Mouse (Mus musculus): ENCODE measurements around the gene Erbb3. TPM values are rescaled to one million over a fixed set of nuclear protein-coding genes. Genes with fewer than 3 reads are reported as not detected.

Gene Erbb3
- polyA plus RNA-seq, 1 experiment from 2014 or later, result 21.4 TPM

- H3K27ac ChIP-seq (ENCODE audit: low read length), result no peak overlapping the region
- ATAC-seq (no peak), DNase-seq (ENCODE audit: low spot score) (no peak)
- no peaks in the 10 kb centered on the region for H3K4me1 ChIP-seq (ENCODE audit: insufficient read depth, low read depth, low read length)
- no peak for TF ChIP-seq CTCF (IDR thresholded peaks at IDR 0.05)
- no peak for TF ChIP-seq EP300 (IDR thresholded peaks at IDR 0.05)
- no peaks in the 10 kb centered on the region for H3K36me3 ChIP-seq (ENCODE audit: insufficient read depth, low read length)
- 33% methylated on average over 6 of the region's 6 CpGs for WGBS
- no peaks in the 10 kb centered on the region for H3K9me3 ChIP-seq (ENCODE audit: low read length)
- no peak overlapping the region for H3K9ac ChIP-seq (replicated peaks; ENCODE audit: low read depth)
- H3K27me3 ChIP-seq (replicated peaks; ENCODE audit: insufficient read depth, low read length), result no peaks in the 10 kb centered on the region
- H3K4me3 ChIP-seq (ENCODE audit: low read depth, low read length), result no peak overlapping the region
- no peak overlapping the region for H3K4me2 ChIP-seq (replicated peaks; ENCODE audit: low read depth, low read length)
Measured at GRCm38 (mm10) chr10:128613154-128613440, 23.6 kb upstream of the Erbb3 start.

GRCm38 (mm10) chr10:128612433-128613153, 23.1 kb upstream of the Erbb3 start:
- Histone ChIP-seq H3K27ac (ENCODE audit: low read length) (no peak overlapping the region), H3K9me3 (ENCODE audit: low read length) (no peaks in the 10 kb centered on the region), H3K27me3 (replicated peaks; ENCODE audit: insufficient read depth, low read length) (no peaks in the 10 kb centered on the region), H3K4me2 (replicated peaks; ENCODE audit: low read depth, low read length) (no peak overlapping the region), H3K9ac (replicated peaks; ENCODE audit: low read depth) (no peak overlapping the region), H3K4me1 (ENCODE audit: insufficient read depth, low read depth, low read length) (no peaks in the 10 kb centered on the region), H3K36me3 (ENCODE audit: insufficient read depth, low read length) (no peaks in the 10 kb centered on the region), H3K4me3 (ENCODE audit: low read depth, low read length) (no peak overlapping the region)
- 14% methylated on average over 16 of the region's 16 CpGs for WGBS
- TF ChIP-seq CTCF (IDR thresholded peaks at IDR 0.05), result peak; percentile 90
- TF ChIP-seq EP300 (IDR thresholded peaks at IDR 0.05), result no peak
- DNase-seq (ENCODE audit: low spot score) (peak; percentile 89), ATAC-seq (peak; percentile 72)

- DNase-seq (ENCODE audit: low spot score) (no peak), ATAC-seq (no peak)
- Histone ChIP-seq H3K4me1 (ENCODE audit: insufficient read depth, low read depth, low read length) (no peaks in the 10 kb centered on the region), H3K4me2 (replicated peaks; ENCODE audit: low read depth, low read length) (no peak overlapping the region), H3K9me3 (ENCODE audit: low read length) (no peaks in the 10 kb centered on the region), H3K9ac (replicated peaks; ENCODE audit: low read depth) (no peak overlapping the region), H3K4me3 (ENCODE audit: low read depth, low read length) (no peak overlapping the region), H3K27ac (ENCODE audit: low read length) (no peak overlapping the region), H3K27me3 (replicated peaks; ENCODE audit: insufficient read depth, low read length) (no peaks in the 10 kb centered on the region), H3K36me3 (ENCODE audit: insufficient read depth, low read length) (no peaks in the 10 kb centered on the region)
- TF ChIP-seq CTCF (IDR thresholded peaks at IDR 0.05) (no peak), EP300 (IDR thresholded peaks at IDR 0.05) (no peak)
- WGBS, result 21% methylated on average over 2 of the region's 2 CpGs
Measured at GRCm38 (mm10) chr10:128606483-128606882, 17.0 kb upstream of the Erbb3 start.

- Histone ChIP-seq H3K27me3 (replicated peaks; ENCODE audit: insufficient read depth, low read length) (no peaks in the 10 kb centered on the region), H3K36me3 (ENCODE audit: insufficient read depth, low read length) (no peaks in the 10 kb centered on the region), H3K4me1 (ENCODE audit: insufficient read depth, low read depth, low read length) (no peaks in the 10 kb centered on the region), H3K4me3 (ENCODE audit: low read depth, low read length) (no peak overlapping the region), H3K9me3 (ENCODE audit: low read length) (no peaks in the 10 kb centered on the region), H3K27ac (ENCODE audit: low read length) (no peak overlapping the region), H3K4me2 (replicated peaks; ENCODE audit: low read depth, low read length) (no peak overlapping the region), H3K9ac (replicated peaks; ENCODE audit: low read depth) (no peak overlapping the region)
- ATAC-seq, result no peak
- no peak for DNase-seq (ENCODE audit: low spot score)
- 67% methylated on average over 4 of the region's 4 CpGs for whole genome bisulfite sequencing
- TF ChIP-seq CTCF (IDR thresholded peaks at IDR 0.05) (no peak), EP300 (IDR thresholded peaks at IDR 0.05) (no peak)
Measured at GRCm38 (mm10) chr10:128602470-128603128, 13.1 kb upstream of the Erbb3 start.

- Histone ChIP-seq H3K36me3 (ENCODE audit: insufficient read depth, low read length) (no peaks in the 10 kb centered on the region), H3K4me1 (ENCODE audit: insufficient read depth, low read depth, low read length) (no peaks in the 10 kb centered on the region), H3K9ac (replicated peaks; ENCODE audit: low read depth) (no peak overlapping the region), H3K4me2 (replicated peaks; ENCODE audit: low read depth, low read length) (no peak overlapping the region), H3K27me3 (replicated peaks; ENCODE audit: insufficient read depth, low read length) (no peaks in the 10 kb centered on the region), H3K9me3 (ENCODE audit: low read length) (no peaks in the 10 kb centered on the region), H3K4me3 (ENCODE audit: low read depth, low read length) (no peak overlapping the region), H3K27ac (ENCODE audit: low read length) (no peak overlapping the region)
- TF ChIP-seq EP300 (IDR thresholded peaks at IDR 0.05) (no peak), CTCF (IDR thresholded peaks at IDR 0.05) (no peak)
- ATAC-seq, result no peak
- 75% methylated on average over 1 of the region's 1 CpGs for WGBS
- DNase-seq (ENCODE audit: low spot score), result no peak
Measured at GRCm38 (mm10) chr10:128601499-128601898, 12.0 kb upstream of the Erbb3 start.

GRCm38 (mm10) chr10:128598476-128598875, 9.0 kb upstream of the Erbb3 start:
- H3K9ac ChIP-seq (replicated peaks; ENCODE audit: low read depth), result no peak overlapping the region
- DNase-seq (ENCODE audit: low spot score), result no peak
- TF ChIP-seq CTCF (IDR thresholded peaks at IDR 0.05) (no peak), EP300 (IDR thresholded peaks at IDR 0.05) (no peak)

More at GRCm38 (mm10) chr10:128598476-128598875, 9.0 kb upstream of the Erbb3 start:
- 45% methylated on average over 2 of the region's 2 CpGs for WGBS
- H3K36me3 ChIP-seq (ENCODE audit: insufficient read depth, low read length), result no peaks in the 10 kb centered on the region
- no peaks in the 10 kb centered on the region for H3K27me3 ChIP-seq (replicated peaks; ENCODE audit: insufficient read depth, low read length)
- H3K4me2 ChIP-seq (replicated peaks; ENCODE audit: low read depth, low read length), result no peak overlapping the region
- no peak overlapping the region for H3K4me3 ChIP-seq (ENCODE audit: low read depth, low read length)
- H3K4me1 ChIP-seq (ENCODE audit: insufficient read depth, low read depth, low read length), result no peaks in the 10 kb centered on the region
- ATAC-seq, result no peak
- no peaks in the 10 kb centered on the region for H3K9me3 ChIP-seq (ENCODE audit: low read length)
- no peak overlapping the region for H3K27ac ChIP-seq (ENCODE audit: low read length)

Data from lung, postnatal 0 days (tissue).